In the genomic region with DNA sequence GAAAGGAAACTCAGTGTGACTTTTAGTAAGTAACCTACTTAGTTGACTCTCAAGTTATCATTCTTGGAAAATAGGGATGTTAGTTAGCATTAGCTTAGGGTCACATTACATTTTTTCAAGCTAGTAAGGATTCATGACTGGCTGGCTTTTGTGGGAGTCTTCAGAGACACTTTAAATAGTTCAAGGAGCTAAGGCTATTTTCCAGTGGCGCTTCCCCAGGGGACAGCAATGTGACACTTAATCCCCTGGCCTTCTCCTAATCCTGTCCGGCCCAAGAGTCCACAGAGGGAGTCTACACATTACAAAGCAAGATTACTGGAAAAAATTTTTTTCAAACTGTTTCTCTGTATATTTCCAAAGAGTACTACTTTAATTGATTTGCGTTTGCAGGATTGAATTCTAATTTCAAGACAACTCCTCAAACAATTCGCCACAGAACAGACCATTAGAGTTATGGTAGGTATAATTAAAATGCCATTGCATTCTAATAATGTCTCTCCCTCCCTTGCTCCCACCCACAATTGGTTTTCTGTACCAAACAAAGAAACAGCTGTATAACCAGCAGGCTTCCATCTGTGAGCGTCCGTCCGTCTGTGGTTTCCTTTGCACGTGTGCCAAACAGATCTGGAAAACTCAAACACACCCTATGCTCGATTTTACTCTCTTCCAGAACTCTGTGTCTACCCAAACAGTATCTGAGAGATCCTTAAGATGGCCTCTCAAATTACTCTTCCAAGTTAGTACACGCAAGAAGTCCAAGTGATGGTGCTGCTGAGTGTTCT, we compare ENCODE assay signal across 13 mouse cellular contexts.
DNase-seq lines count a peak whose midpoint lies in the region; ATAC-seq and TF ChIP-seq lines count a peak whose summit lies in the region.
"Had no signal": no experiment of that assay in that cellular context is flagged by ENCODE, and none has a peak within 500 bp of the region (broad histone marks: within the 10 kb centered on the region; RNA-seq: fewer than 3 reads in every experiment).

No protein-coding gene starts in this region.

- H3K79me2 ChIP-seq in heart, adult 2 months (replicated peaks; ENCODE audit: control insufficient read depth, insufficient read depth, low read length) = no peaks in the 10 kb centered on the region

- peak overlapping the region; percentile 38 for H3K27ac ChIP-seq in heart, adult 2 months
- no peak overlapping the region for H3K27ac ChIP-seq in heart, embryonic 12.5 days (ENCODE audit: poor library complexity, severe bottlenecking)
- H3K27ac ChIP-seq in thymus, adult 2 months (ENCODE audit: control insufficient read depth, insufficient read depth, low read length) = no peak overlapping the region
- no peak overlapping the region for H3K27ac ChIP-seq in hindbrain, embryonic 16.5 days (ENCODE audit: low read depth, low read length)
- H3K27ac ChIP-seq: hindbrain, embryonic 12.5 days; lung, embryonic 15.5 days; midbrain, embryonic 15.5 days; neural tube, embryonic 15.5 days had no signal

- no peaks in the 10 kb centered on the region for H3K9me3 ChIP-seq in heart, embryonic 12.5 days (replicated peaks)
- H3K9me3 ChIP-seq in hindbrain, embryonic 16.5 days (ENCODE audit: control insufficient read depth, low read length) = no peaks in the 10 kb centered on the region
- H3K9me3 ChIP-seq: hindbrain, embryonic 12.5 days; lung, embryonic 15.5 days; midbrain, embryonic 15.5 days; neural tube, embryonic 15.5 days had no signal

- H3K9ac ChIP-seq in heart, adult 2 months (ENCODE audit: low read depth, low read length) = no peak overlapping the region
- H3K9ac ChIP-seq in heart, embryonic 12.5 days = no peak overlapping the region
- no peak overlapping the region for H3K9ac ChIP-seq in hindbrain, embryonic 16.5 days (ENCODE audit: low read depth, low read length)
- H3K9ac ChIP-seq: hindbrain, embryonic 12.5 days; lung, embryonic 15.5 days; midbrain, embryonic 15.5 days; neural tube, embryonic 15.5 days had no signal

- no peaks in the 10 kb centered on the region; the same call in none of the 2 replicates for H3K4me1 ChIP-seq in heart, adult 2 months (ENCODE audit: control insufficient read depth, insufficient read depth, low read length)
- H3K4me1 ChIP-seq in heart, embryonic 12.5 days (replicated peaks) = peaks cover 9% of the 10 kb centered on the region
- H3K4me1 ChIP-seq in thymus, adult 2 months (replicated peaks; ENCODE audit: control insufficient read depth, insufficient read depth, low read length) = 0 out of 2 replicates have a peak, but pooled peaks cover 2% of the 10 kb centered on the region
- no peaks in the 10 kb centered on the region for H3K4me1 ChIP-seq in hindbrain, embryonic 16.5 days (ENCODE audit: control insufficient read depth, insufficient read depth, low read depth, low read length)
- H3K4me1 ChIP-seq: hindbrain, embryonic 12.5 days; lung, embryonic 15.5 days; midbrain, embryonic 15.5 days; neural tube, embryonic 15.5 days had no signal

- H3K4me2 ChIP-seq in heart, embryonic 12.5 days = no peak overlapping the region
- H3K4me2 ChIP-seq in hindbrain, embryonic 16.5 days (ENCODE audit: low read length) = no peak overlapping the region
- H3K4me2 ChIP-seq: hindbrain, embryonic 12.5 days; lung, embryonic 15.5 days; midbrain, embryonic 15.5 days; neural tube, embryonic 15.5 days had no signal

- intact Hi-C loops in heart, adult 2 months (cut with DNase I) = loop anchor here (10.0 kb wide), 2 partner anchors 153 to 293 kb away; no protein-coding TSS in a partner anchor
- intact Hi-C loops in heart, postnatal 14 days (cut with DNase I) = no loop called here

- DNase-seq in heart, adult 2 months = peak in 1 of 2 experiments; percentile 54
- peak; percentile 14 for DNase-seq in thymus, postnatal 0 days (ENCODE audit: low spot score)
- DNase-seq in thymus, adult 2 months = no peak
- peak; percentile 35 to 43 for DNase-seq in heart, postnatal 14 days
- no peak for DNase-seq in adrenal gland, adult 2 months
- DNase-seq in urinary bladder, postnatal 4 days (ENCODE audit: low spot score in 2 of 2) = no peak
- DNase-seq: cerebellum, adult 9-11 months had no signal

- 66% methylated on average over 10 of the region's 10 CpGs for WGBS in heart, adult 2 months
- 76% methylated on average over 10 of the region's 10 CpGs for WGBS in heart, embryonic 12.5 days
- 29% methylated on average over 10 of the region's 10 CpGs for WGBS in thymus, adult 2 months
- 73% methylated on average over 10 of the region's 10 CpGs for WGBS in hindbrain, embryonic 16.5 days

- no peak for ATAC-seq in heart, embryonic 12.5 days (ENCODE audit: insufficient number of reproducible peaks, low FRiP score)
- ATAC-seq in hindbrain, embryonic 16.5 days = no peak
- ATAC-seq: midbrain, embryonic 15.5 days had no signal

- TF ChIP-seq POLR2A in heart, adult 2 months (IDR thresholded peaks at IDR 0.05; ENCODE audit: insufficient read depth, low read depth, low read length) = no peak
- TF ChIP-seq POLR2A in thymus, adult 2 months (IDR thresholded peaks at IDR 0.05; ENCODE audit: control insufficient read depth, extremely low read depth, insufficient read depth, low read length, poor library complexity) = no peak

- H3K4me3 ChIP-seq in heart, adult 2 months = no peak overlapping the region
- no peak overlapping the region for H3K4me3 ChIP-seq in heart, embryonic 12.5 days
- no peak overlapping the region for H3K4me3 ChIP-seq in thymus, adult 2 months (ENCODE audit: control insufficient read depth, insufficient read depth, low read length)
- no peak overlapping the region for H3K4me3 ChIP-seq in hindbrain, embryonic 16.5 days (ENCODE audit: low read length)
- H3K4me3 ChIP-seq: hindbrain, embryonic 12.5 days; lung, embryonic 15.5 days; midbrain, embryonic 15.5 days; neural tube, embryonic 15.5 days had no signal

- peaks cover 5% of the 10 kb centered on the region for H3K36me3 ChIP-seq in heart, adult 2 months (ENCODE audit: control insufficient read depth, insufficient read depth, low read length)
- H3K36me3 ChIP-seq in heart, embryonic 12.5 days = no peaks in the 10 kb centered on the region
- H3K36me3 ChIP-seq in thymus, adult 2 months (ENCODE audit: control insufficient read depth, insufficient read depth, low read length) = no peaks in the 10 kb centered on the region
- no peaks in the 10 kb centered on the region for H3K36me3 ChIP-seq in hindbrain, embryonic 16.5 days (ENCODE audit: control insufficient read depth, insufficient read depth, low read length)
- H3K36me3 ChIP-seq: hindbrain, embryonic 12.5 days; lung, embryonic 15.5 days; midbrain, embryonic 15.5 days; neural tube, embryonic 15.5 days had no signal

- no peak for TF ChIP-seq EP300 in heart, adult 2 months (IDR thresholded peaks at IDR 0.05; ENCODE audit: insufficient read depth, low read depth, low read length)

- H3K27me3 ChIP-seq in heart, adult 2 months (ENCODE audit: control insufficient read depth, insufficient read depth, low read length) = no peaks in the 10 kb centered on the region
- H3K27me3 ChIP-seq in heart, embryonic 12.5 days (replicated peaks) = no peaks in the 10 kb centered on the region
- no peaks in the 10 kb centered on the region for H3K27me3 ChIP-seq in thymus, adult 2 months (ENCODE audit: control insufficient read depth, insufficient read depth, low read length)
- H3K27me3 ChIP-seq in hindbrain, embryonic 16.5 days (replicated peaks; ENCODE audit: control insufficient read depth, insufficient read depth, low read length) = no peaks in the 10 kb centered on the region
- H3K27me3 ChIP-seq: hindbrain, embryonic 12.5 days; lung, embryonic 15.5 days; midbrain, embryonic 15.5 days; neural tube, embryonic 15.5 days had no signal

- no peak for TF ChIP-seq CTCF in heart, adult 2 months (IDR thresholded peaks at IDR 0.05)
- no peak for TF ChIP-seq CTCF in thymus, adult 2 months (IDR thresholded peaks at IDR 0.05; ENCODE audit: borderline replicate concordance, control insufficient read depth, extremely low read depth, insufficient read depth, low read length, poor library complexity)

Comparison
In these comparisons a context has a peak if more than half of its experiments do, and no peak if none do; other contexts are left out.
1. DNase-seq: peak in thymus, postnatal 0 days (single experiment) and heart, postnatal 14 days (2 of 2); none in thymus, adult 2 months (single experiment), adrenal gland, adult 2 months (single experiment) and urinary bladder, postnatal 4 days (0 of 2).